Comparison of ENCODE assay signal across 12 mouse cellular contexts in the genomic region with DNA sequence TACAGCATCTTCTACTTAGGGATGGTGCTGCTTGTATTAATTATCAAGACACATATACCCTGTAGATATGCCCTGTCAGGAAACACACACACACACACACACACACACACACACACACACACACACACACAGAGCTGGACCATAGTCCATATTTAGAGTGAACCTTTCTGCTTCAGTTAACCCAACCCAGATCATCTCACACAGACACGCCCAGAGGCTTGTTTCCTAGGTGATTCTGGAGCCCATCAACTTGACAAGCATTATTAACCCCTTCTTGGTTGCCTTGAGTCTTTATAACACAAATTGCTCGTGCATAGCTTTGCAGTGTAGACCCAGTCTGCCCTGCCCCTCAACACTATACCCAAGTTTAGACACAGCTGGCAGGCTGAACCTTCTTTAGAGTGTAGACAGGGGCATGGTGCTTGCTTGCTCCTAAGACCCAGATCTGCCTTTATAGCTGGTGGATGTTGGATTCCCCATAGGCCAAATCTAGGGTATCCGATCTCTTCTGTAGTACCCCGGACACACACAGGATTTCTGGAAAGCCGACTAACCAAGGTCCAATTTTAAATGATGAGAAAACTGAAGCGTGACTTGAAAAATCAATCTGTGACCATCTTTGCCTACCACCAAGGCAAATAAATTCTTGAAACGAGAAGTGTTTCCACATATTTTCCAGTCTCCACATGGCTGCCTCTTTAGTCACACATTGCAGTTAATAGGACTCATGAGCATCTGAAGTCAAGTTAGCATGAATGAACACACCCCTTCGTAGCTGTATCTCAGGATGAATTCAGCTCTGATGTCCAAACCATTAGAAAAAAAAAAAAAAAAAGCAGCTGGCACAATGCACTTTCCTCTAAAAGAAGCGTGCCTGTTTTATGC. TPM values are rescaled to one million over a fixed set of nuclear protein-coding genes. Genes with fewer than 3 reads are reported as not detected.
DNase-seq lines count a peak whose midpoint lies in the region; ATAC-seq and TF ChIP-seq lines count a peak whose summit lies in the region.
"Had no signal": no experiment of that assay in that cellular context is flagged by ENCODE, and none has a peak within 500 bp of the region (broad histone marks: within the 10 kb centered on the region; RNA-seq: fewer than 3 reads in every experiment).

No protein-coding gene starts in this region.

- no peaks in the 10 kb centered on the region for H3K9me3 ChIP-seq in kidney, embryonic 16.5 days (ENCODE audit: low read length)
- no peaks in the 10 kb centered on the region for H3K9me3 ChIP-seq in forebrain, embryonic 12.5 days
- H3K9me3 ChIP-seq in limb, embryonic 14.5 days (ENCODE audit: control insufficient read depth, low read length), result no peaks in the 10 kb centered on the region
- H3K9me3 ChIP-seq: liver, embryonic 13.5 days had no signal

- H3K27ac ChIP-seq in kidney, embryonic 16.5 days (ENCODE audit: low read length), result no peak overlapping the region
- H3K27ac ChIP-seq in forebrain, embryonic 12.5 days, result 0 out of 2 replicates have a peak overlapping the region, but pooled peaks have one; percentile 21
- H3K27ac ChIP-seq in limb, embryonic 14.5 days (replicated peaks; ENCODE audit: low read depth, low read length), result no peak overlapping the region; the same call in 1 of the 2 replicates
- H3K27ac ChIP-seq: liver, embryonic 13.5 days had no signal

- no peak for TF ChIP-seq CTCF in brain, embryonic 14.5 days (IDR thresholded peaks at IDR 0.05; ENCODE audit: borderline replicate concordance, extremely low read depth, insufficient read depth, insufficient read length)

- no peaks in the 10 kb centered on the region for H3K27me3 ChIP-seq in kidney, embryonic 16.5 days (ENCODE audit: insufficient read depth, low read length)
- no peaks in the 10 kb centered on the region for H3K27me3 ChIP-seq in forebrain, embryonic 12.5 days
- H3K27me3 ChIP-seq in limb, embryonic 14.5 days (ENCODE audit: control insufficient read depth, insufficient read depth, low read length), result no peaks in the 10 kb centered on the region
- H3K27me3 ChIP-seq: liver, embryonic 13.5 days had no signal

- H3K36me3 ChIP-seq in kidney, embryonic 16.5 days (ENCODE audit: insufficient read depth, low read length), result no peaks in the 10 kb centered on the region
- no peaks in the 10 kb centered on the region for H3K36me3 ChIP-seq in forebrain, embryonic 12.5 days (replicated peaks)
- H3K36me3 ChIP-seq in limb, embryonic 14.5 days (ENCODE audit: control insufficient read depth, insufficient read depth, low read length), result no peaks in the 10 kb centered on the region
- H3K36me3 ChIP-seq: liver, embryonic 13.5 days had no signal

- TF ChIP-seq POLR2A in brain, embryonic 14.5 days (IDR thresholded peaks at IDR 0.05; ENCODE audit: borderline replicate concordance, extremely low read depth, insufficient read depth, insufficient read length, poor library complexity, severe bottlenecking), result no peak
- no peak for TF ChIP-seq POLR2A in limb, embryonic 14.5 days (IDR thresholded peaks at IDR 0.05; ENCODE audit: borderline replicate concordance, extremely low read depth, insufficient read depth, insufficient read length)

- intact Hi-C loops in left cerebral cortex, postnatal 36 days (cut with DNase I), result loop anchor here (5.0 kb wide), 1 partner anchor 35 kb away; no protein-coding TSS in a partner anchor

- 58% methylated on average over 9 of the region's 9 CpGs for WGBS in kidney, embryonic 16.5 days
- WGBS in forebrain, embryonic 12.5 days, result 64% methylated on average over 9 of the region's 9 CpGs
- 51% methylated on average over 9 of the region's 9 CpGs for WGBS in limb, embryonic 14.5 days

- H3K4me1 ChIP-seq in kidney, embryonic 16.5 days (ENCODE audit: insufficient read depth, low read length), result peaks cover 18% of the 10 kb centered on the region
- H3K4me1 ChIP-seq in forebrain, embryonic 12.5 days, result peaks cover 21% of the 10 kb centered on the region
- H3K4me1 ChIP-seq in limb, embryonic 14.5 days (ENCODE audit: control insufficient read depth, insufficient read depth, low read length), result peaks cover 16% of the 10 kb centered on the region
- H3K4me1 ChIP-seq: liver, embryonic 13.5 days had no signal

- no peak overlapping the region for H3K9ac ChIP-seq in kidney, embryonic 16.5 days (replicated peaks; ENCODE audit: low read length)
- H3K9ac ChIP-seq in forebrain, embryonic 12.5 days, result no peak overlapping the region
- no peak overlapping the region for H3K9ac ChIP-seq in limb, embryonic 14.5 days (ENCODE audit: low read depth, low read length, severe bottlenecking)
- H3K9ac ChIP-seq: liver, embryonic 13.5 days had no signal

- DNase-seq in kidney, adult 9 months, result no peak
- DNase-seq in brain, embryonic 14.5 days (ENCODE audit: low read depth), result peak; percentile 68
- peak; percentile 22 for DNase-seq in limb, embryonic 14.5 days (ENCODE audit: low spot score)
- DNase-seq in left cerebral cortex, postnatal 36 days (ENCODE audit: low spot score in 2 of 2), result no peak
- DNase-seq in urinary bladder, postnatal 36 days (ENCODE audit: low spot score in 2 of 2), result no peak
- DNase-seq in adrenal gland, postnatal 36 days, result no peak
- DNase-seq: liver, embryonic 13.5 days had no signal

- peak; percentile 57; the same call in 1 of the 2 replicates for ATAC-seq in kidney, embryonic 16.5 days (ENCODE audit: low FRiP score, low TSS enrichment)
- peak; percentile 41; the same call in 1 of the 2 replicates for ATAC-seq in forebrain, embryonic 12.5 days (ENCODE audit: low FRiP score)
- ATAC-seq in limb, embryonic 14.5 days (ENCODE audit: low FRiP score, low read depth), result no peak

- H3K4me2 ChIP-seq in kidney, embryonic 16.5 days (replicated peaks; ENCODE audit: low read depth, low read length), result 0 out of 2 replicates have a peak overlapping the region, but pooled peaks have one; percentile 45
- peak overlapping the region; percentile 44; the same call in 1 of the 2 replicates for H3K4me2 ChIP-seq in forebrain, embryonic 12.5 days
- H3K4me2 ChIP-seq in limb, embryonic 14.5 days (replicated peaks; ENCODE audit: low read depth, low read length, severe bottlenecking), result peak overlapping the region; percentile 34; the same call in 1 of the 2 replicates
- H3K4me2 ChIP-seq: liver, embryonic 13.5 days had no signal

- no peak overlapping the region for H3K4me3 ChIP-seq in kidney, embryonic 16.5 days (ENCODE audit: low read length)
- H3K4me3 ChIP-seq in forebrain, embryonic 12.5 days (replicated peaks), result no peak overlapping the region
- H3K4me3 ChIP-seq in limb, embryonic 14.5 days (replicated peaks; ENCODE audit: low read length), result no peak overlapping the region
- H3K4me3 ChIP-seq: erythroblast, embryonic 14.5 days; liver, embryonic 13.5 days had no signal

RNA-seq across cellular contexts. Expression of a gene that starts 56.3 kb away (rescaled TPM):
- 0.19 and 0.30 TPM in 2 replicates for polyA plus RNA-seq in kidney, embryonic 16.5 days (2015; fragmentation: Nextera tagmentation; extraction: Ambion mirVana)
- polyA plus RNA-seq in brain, embryonic 14.5 days (2012; rRNA removed), result not detected in 2 replicates
- not detected in 2 replicates for polyA plus RNA-seq in forebrain, embryonic 12.5 days (2016; fragmentation: Nextera tagmentation; extraction: Ambion mirVana)
- 0.29 and 0.74 TPM in 2 replicates for polyA plus RNA-seq in limb, embryonic 14.5 days (2012; rRNA removed)
- polyA plus RNA-seq in limb, embryonic 14.5 days (2014; fragmentation: Nextera tagmentation; extraction: Ambion mirVana), result 1.1 and 1.3 TPM in 2 replicates
- total RNA-seq in left cerebral cortex, postnatal 36 days (2021), result not detected
- not detected for total RNA-seq in adrenal gland, postnatal 36 days (2021)
- total RNA-seq: adrenal gland, postnatal 14 days had no signal
- polyA plus RNA-seq: erythroblast, embryonic 14.5 days; liver, embryonic 13.5 days; small intestine, adult 2 months had no signal

Comparison
In these comparisons a context has a peak if more than half of its experiments do, and no peak if none do; other contexts are left out.
1. DNase-seq: peak in brain, embryonic 14.5 days (single experiment) and limb, embryonic 14.5 days (single experiment); none in kidney, adult 9 months (single experiment), left cerebral cortex, postnatal 36 days (0 of 2), urinary bladder, postnatal 36 days (0 of 2) and adrenal gland, postnatal 36 days (0 of 2).
2. Peak in every context shown above with its lines, with median percentiles within 50 percentile points of each other: H3K4me2 ChIP-seq.